Comparison of ENCODE assay signal across 8 mouse cellular contexts in the genomic region with DNA sequence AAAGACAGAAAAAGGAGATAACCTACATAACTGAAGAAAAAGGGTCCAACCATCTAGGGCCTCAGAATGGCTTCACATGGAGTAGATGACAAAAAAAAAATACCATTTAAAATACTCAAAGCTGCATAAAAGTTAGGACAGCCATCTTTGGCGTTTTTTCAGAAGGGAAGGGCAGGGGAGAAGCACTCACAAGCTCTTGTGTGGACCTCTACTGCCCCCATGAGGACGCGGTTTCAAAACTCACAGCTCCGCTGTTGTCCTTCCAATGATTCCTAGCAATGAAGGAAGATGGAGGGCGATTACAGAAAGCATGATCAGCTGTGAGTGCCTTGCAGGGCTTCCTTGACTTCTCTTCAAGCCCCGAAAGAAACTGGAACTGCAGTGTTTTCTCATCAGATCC.
DNase-seq lines count a peak whose midpoint lies in the region; ATAC-seq and TF ChIP-seq lines count a peak whose summit lies in the region.

No protein-coding gene starts in this region.

- no peak overlapping the region for H3K4me3 ChIP-seq in ES-E14 (ENCODE audit: insufficient read depth in 1 of 2, low read depth in 1 of 2, low read length in 2 of 2, poor library complexity in 1 of 2, severe bottlenecking in 1 of 2)

- no peak for ATAC-seq in activated CD4-positive, CD25-positive, alpha-beta regulatory T cell, adult 4 months
- ATAC-seq in granulocyte monocyte progenitor cell, adult 5-6 weeks (replicated peaks; ENCODE audit: poor library complexity, severe bottlenecking): no peak

- H3K9ac ChIP-seq in ES-E14 (ENCODE audit: insufficient read depth, low read depth, low read length, poor library complexity, severe bottlenecking): no peak overlapping the region

- H3K36me3 ChIP-seq in ES-E14 (ENCODE audit: control insufficient read depth, insufficient read depth, low read length, poor library complexity, severe bottlenecking): peaks cover 26% of the 10 kb centered on the region

- H3K4me1 ChIP-seq in ES-E14 (ENCODE audit: control insufficient read depth in 2 of 2, insufficient read depth in 2 of 2, low read length in 2 of 2, poor library complexity in 1 of 2): no peaks in the 10 kb centered on the region

- no peak overlapping the region for H3K27ac ChIP-seq in ES-E14 (ENCODE audit: insufficient read depth, low read depth, low read length, poor library complexity, severe bottlenecking)

- peak; percentile 79 for DNase-seq in adrenal gland, postnatal 14 days
- no peak for DNase-seq in adrenal gland, postnatal 4 days (ENCODE audit: low spot score in 2 of 2)
- DNase-seq in kidney, adult 18-20 months: peak; percentile 75
- DNase-seq in kidney, postnatal 14 days: no peak
- no peak for DNase-seq in ES-E14 (ENCODE audit: low read depth, low spot score)
- DNase-seq in heart, postnatal 4 days: peak; percentile 87

- H3K9me3 ChIP-seq in ES-E14 (ENCODE audit: control insufficient read depth, insufficient read depth, low read depth, low read length): no peaks in the 10 kb centered on the region

- in situ Hi-C loops in ES-E14 (cut with MboI; ENCODE audit: low sequenced_read_pairs in 2 of 2, unreplicated experiment in 2 of 2): no loop called here

TF ChIP-seq in ES-E14, 5 proteins besides CTCF, POLR2A, EP300 and RAD21:
- TF ChIP-seq ZC3H11A (IDR thresholded peaks at IDR 0.05; ENCODE audit: borderline replicate concordance, low read depth, low read length) (no peak), HCFC1 (IDR thresholded peaks at IDR 0.05; ENCODE audit: borderline replicate concordance, insufficient read depth, low read length) (no peak), CHD2 (IDR thresholded peaks at IDR 0.05; ENCODE audit: low read depth, low read length) (no peak), ZNF384 (IDR thresholded peaks at IDR 0.05; ENCODE audit: low read depth, low read length) (peak; percentile 100), MAFK (IDR thresholded peaks at IDR 0.05; ENCODE audit: insufficient read depth, low read depth, low read length) (no peak)

Comparison
In these comparisons a context has a peak if more than half of its experiments do, and no peak if none do; other contexts are left out.
1. DNase-seq: peak in adrenal gland, postnatal 14 days (single experiment), kidney, adult 18-20 months (single experiment) and heart, postnatal 4 days (single experiment); none in adrenal gland, postnatal 4 days (0 of 2), kidney, postnatal 14 days (single experiment) and ES-E14 (single experiment).